Mouse (Mus musculus): Measurements from ENCODE around the gene Mboat7. TPM values are rescaled to one million over a fixed set of nuclear protein-coding genes. Genes with fewer than 3 reads are reported as not detected.
A peak's percentile ranks its signal among the peaks of the same experiment; 100 is the strongest.
"Not testable (repeated sequence)": the region's sequence is repeated elsewhere in the genome, so short reads cannot be mapped to it uniquely, and the experiment has no call there.

Mboat7 gene
- polyA plus RNA-seq (2016; fragmentation: Nextera tagmentation; extraction: Ambion mirVana) = 59.4 and 61.4 TPM in 2 replicates

DNA sequence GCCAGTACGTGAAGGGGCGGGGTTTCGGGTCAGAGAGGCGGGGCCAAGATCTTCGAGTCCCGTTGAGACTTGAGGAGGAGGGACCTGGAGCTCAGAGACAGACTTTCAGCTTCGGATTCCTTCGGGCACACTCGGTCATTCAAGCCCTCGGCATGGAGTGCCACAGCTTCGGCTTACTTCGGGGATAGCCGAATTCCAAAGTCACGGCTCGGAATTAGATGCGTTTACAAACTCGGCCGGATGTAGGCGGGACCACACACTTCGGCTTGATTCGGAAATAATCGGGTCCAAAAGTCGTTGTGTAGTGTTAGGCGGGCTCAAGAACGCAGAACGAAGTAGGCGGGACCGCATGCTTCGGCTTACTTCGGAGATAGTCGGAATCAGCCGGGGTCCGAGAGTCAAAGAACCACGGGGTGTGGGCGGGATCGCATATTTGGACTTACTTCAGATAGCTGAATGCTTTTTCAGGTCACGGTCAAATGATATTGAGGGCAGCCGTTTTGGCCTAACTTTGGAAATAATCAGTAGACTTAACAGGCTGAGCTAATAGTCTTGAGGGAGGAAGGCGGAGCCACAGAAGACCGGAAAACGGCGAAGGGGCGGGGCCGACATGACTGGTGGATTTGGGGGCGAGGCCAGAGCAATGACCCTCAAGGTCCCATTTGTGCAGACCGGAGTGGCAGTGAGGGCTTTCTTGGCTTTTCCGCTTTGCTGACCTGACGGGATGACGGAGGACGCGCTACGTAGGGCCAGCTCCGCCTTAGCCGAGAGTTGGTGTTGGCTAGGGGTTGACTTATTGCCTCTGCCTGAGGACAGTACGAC is at the start of gene Mboat7:
Gene Mboat7, minus strand, starts transcription at position 537 of the 822 bp plus-strand sequence.
- peaks cover 47% of the 10 kb centered on the region for H3K36me3 ChIP-seq
- H3K27me3 ChIP-seq = no peaks in the 10 kb centered on the region
- peak within 1 kb of the TSS; percentile 71 for H3K4me3 ChIP-seq (replicated peaks)
- H3K9me3 ChIP-seq = no peaks in the 10 kb centered on the region
- peak within 1 kb of the TSS; percentile 89 for H3K9ac ChIP-seq (replicated peaks)
- H3K4me2 ChIP-seq = peak within 1 kb of the TSS; percentile 81
- ATAC-seq (ENCODE audit: insufficient number of reproducible peaks, insufficient read depth, low FRiP score, low TSS enrichment, low read depth) = peak; percentile 89
- peaks cover 21% of the 10 kb centered on the region for H3K4me1 ChIP-seq (replicated peaks)
- under 1% methylated on average over 55 of the region's 55 CpGs for WGBS
- H3K27ac ChIP-seq = peak within 1 kb of the TSS; percentile 98

GRCm38 (mm10) chr7:3732675-3733074 is 39.4 kb upstream of the Mboat7 start:
- not testable (repeated sequence) for H3K27me3 ChIP-seq

DNA sequence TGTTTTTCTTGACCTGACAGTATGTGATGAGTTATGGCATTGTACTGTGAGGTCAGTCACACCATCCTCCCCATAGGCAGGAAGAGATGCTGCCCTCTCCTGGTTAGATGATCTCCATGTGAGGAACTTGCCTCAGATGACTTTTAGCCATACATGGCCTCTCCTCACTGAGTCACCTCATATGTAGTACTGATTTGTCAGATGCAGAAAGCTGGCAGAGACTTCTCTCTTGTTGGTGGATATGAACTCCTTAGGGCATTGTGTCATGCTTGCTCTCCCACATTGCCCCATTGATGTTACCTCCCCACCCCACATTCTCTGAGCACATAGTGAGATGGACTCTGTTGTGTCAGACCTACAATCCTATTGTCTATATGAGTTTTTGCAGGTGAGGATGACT is 32.1 kb upstream of the Mboat7 start:
- not testable (repeated sequence) for ATAC-seq (ENCODE audit: insufficient number of reproducible peaks, insufficient read depth, low FRiP score, low TSS enrichment, low read depth)

More at GRCm38 (mm10) chr7:3732675-3733074, 39.4 kb upstream of the Mboat7 start:
- H3K4me2 ChIP-seq; H3K9me3 ChIP-seq; H3K4me1 ChIP-seq (replicated peaks); H3K4me3 ChIP-seq (replicated peaks); H3K36me3 ChIP-seq; ATAC-seq (ENCODE audit: insufficient number of reproducible peaks, insufficient read depth, low FRiP score, low TSS enrichment, low read depth); H3K27ac ChIP-seq; H3K9ac ChIP-seq (replicated peaks): not testable (repeated sequence)
- no CpG with 5 or more reads among the region's 1 CpGs for WGBS

GRCm38 (mm10) chr7:3720268-3720667 is 26.9 kb upstream of the Mboat7 start, which contains the start of gene Pirb:
Gene Pirb (minus strand): TSS chr7:3720391.
- not testable (repeated sequence) for H3K36me3 ChIP-seq; H3K4me1 ChIP-seq (replicated peaks); H3K9me3 ChIP-seq; H3K27ac ChIP-seq; H3K27me3 ChIP-seq; H3K4me3 ChIP-seq (replicated peaks); H3K4me2 ChIP-seq; ATAC-seq (ENCODE audit: insufficient number of reproducible peaks, insufficient read depth, low FRiP score, low TSS enrichment, low read depth); H3K9ac ChIP-seq (replicated peaks)
- 18% methylated on average over 1 of the region's 3 CpGs for WGBS

More for the DNA sequence above, 32.1 kb upstream of the Mboat7 start:
- not testable (repeated sequence) for H3K4me2 ChIP-seq; H3K4me3 ChIP-seq (replicated peaks); H3K9ac ChIP-seq (replicated peaks); H3K27me3 ChIP-seq; H3K36me3 ChIP-seq; H3K9me3 ChIP-seq; H3K27ac ChIP-seq; H3K4me1 ChIP-seq (replicated peaks)

- Histone ChIP-seq H3K4me2 (no peak overlapping the region), H3K27me3 (no peaks in the 10 kb centered on the region), H3K36me3 (no peaks in the 10 kb centered on the region), H3K9me3 (no peaks in the 10 kb centered on the region), H3K9ac (replicated peaks) (no peak overlapping the region), H3K4me3 (replicated peaks) (no peak overlapping the region), H3K27ac (no peak overlapping the region), H3K4me1 (replicated peaks) (no peaks in the 10 kb centered on the region)
- WGBS = 42% methylated on average over 1 of the region's 1 CpGs
- no peak for ATAC-seq (ENCODE audit: insufficient number of reproducible peaks, insufficient read depth, low FRiP score, low TSS enrichment, low read depth)
Measured at GRCm38 (mm10) chr7:3715249-3715648, 21.9 kb upstream of the Mboat7 start.

GRCm38 (mm10) chr7:3712264-3712942 is 19.1 kb upstream of the Mboat7 start:
- H3K4me2 ChIP-seq = no peak overlapping the region
- H3K27ac ChIP-seq = no peak overlapping the region
- H3K4me3 ChIP-seq (replicated peaks) = no peak overlapping the region
- H3K9ac ChIP-seq (replicated peaks) = no peak overlapping the region
- H3K9me3 ChIP-seq = no peaks in the 10 kb centered on the region
- no peak for ATAC-seq (ENCODE audit: insufficient number of reproducible peaks, insufficient read depth, low FRiP score, low TSS enrichment, low read depth)
- 42% methylated on average over 5 of the region's 5 CpGs for WGBS
- H3K4me1 ChIP-seq (replicated peaks) = no peaks in the 10 kb centered on the region
- peaks cover 9% of the 10 kb centered on the region; the same call in 1 of the 2 replicates for H3K36me3 ChIP-seq
- no peaks in the 10 kb centered on the region for H3K27me3 ChIP-seq

GRCm38 (mm10) chr7:3709000-3709399 is 15.7 kb upstream of the Mboat7 start:
- H3K36me3 ChIP-seq = peaks cover 38% of the 10 kb centered on the region
- WGBS = 82% methylated on average over 1 of the region's 1 CpGs

DNA sequence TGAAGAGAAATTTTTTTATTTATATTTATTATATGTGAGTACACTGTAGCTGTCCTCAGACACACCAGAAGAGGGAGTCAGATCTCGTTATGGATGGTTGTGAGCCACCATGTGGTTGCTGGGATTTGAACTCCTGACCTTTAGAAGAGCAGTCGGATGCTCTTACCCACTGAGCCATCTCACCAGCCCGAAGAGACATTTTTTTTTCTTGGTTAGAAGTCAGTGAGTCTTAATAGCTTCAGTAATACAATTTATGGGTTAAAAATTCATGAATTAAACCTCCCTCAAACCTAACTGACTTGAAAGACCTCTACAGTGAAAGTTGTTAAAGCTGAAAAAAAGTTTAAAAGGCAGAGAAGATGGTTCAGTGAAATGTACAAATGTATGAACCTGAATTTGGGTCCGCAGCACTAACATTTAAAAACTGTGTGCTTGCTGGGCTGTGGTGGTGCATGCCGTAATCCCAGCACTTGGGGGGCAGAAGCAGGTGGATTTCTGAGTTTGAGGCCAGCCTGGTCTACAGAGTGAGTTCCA is 15.2 kb upstream of the Mboat7 start:
- H3K4me2 ChIP-seq; H3K9ac ChIP-seq (replicated peaks); H3K4me3 ChIP-seq (replicated peaks); ATAC-seq (ENCODE audit: insufficient number of reproducible peaks, insufficient read depth, low FRiP score, low TSS enrichment, low read depth); H3K27me3 ChIP-seq; H3K9me3 ChIP-seq; H3K27ac ChIP-seq: not testable (repeated sequence)
- peaks cover 38% of the 10 kb centered on the region for H3K36me3 ChIP-seq
- WGBS = 37% methylated on average over 5 of the region's 5 CpGs
- peaks cover 13% of the 10 kb centered on the region for H3K4me1 ChIP-seq (replicated peaks)

More at GRCm38 (mm10) chr7:3709000-3709399, 15.7 kb upstream of the Mboat7 start:
- Histone ChIP-seq H3K4me2 (no peak overlapping the region), H3K27me3 (no peaks in the 10 kb centered on the region), H3K9me3 (no peaks in the 10 kb centered on the region), H3K4me3 (replicated peaks) (no peak overlapping the region), H3K4me1 (replicated peaks) (peaks cover 13% of the 10 kb centered on the region), H3K27ac (no peak overlapping the region), H3K9ac (replicated peaks) (no peak overlapping the region)
- no peak for ATAC-seq (ENCODE audit: insufficient number of reproducible peaks, insufficient read depth, low FRiP score, low TSS enrichment, low read depth)

GRCm38 (mm10) chr7:3707568-3708413 is 14.5 kb upstream of the Mboat7 start:
- WGBS = 26% methylated on average over 7 of the region's 7 CpGs

GRCm38 (mm10) chr7:3707027-3707426 is 13.7 kb upstream of the Mboat7 start:
- Histone ChIP-seq H3K4me3 (replicated peaks) (0 out of 2 replicates have a peak overlapping the region, but pooled peaks have one; percentile 81), H3K4me2 (peak overlapping the region; percentile 94; the same call in 1 of the 2 replicates), H3K4me1 (replicated peaks) (peaks cover 13% of the 10 kb centered on the region), H3K36me3 (peaks cover 39% of the 10 kb centered on the region), H3K9me3 (no peaks in the 10 kb centered on the region), H3K27ac (no peak overlapping the region), H3K9ac (replicated peaks) (no peak overlapping the region; the same call in 1 of the 2 replicates), H3K27me3 (no peaks in the 10 kb centered on the region)
- ATAC-seq (ENCODE audit: insufficient number of reproducible peaks, insufficient read depth, low FRiP score, low TSS enrichment, low read depth) = no peak
- 66% methylated on average over 4 of the region's 4 CpGs for WGBS

More at GRCm38 (mm10) chr7:3707568-3708413, 14.5 kb upstream of the Mboat7 start:
- H3K4me3 ChIP-seq (replicated peaks) = no peak overlapping the region
- H3K27ac ChIP-seq = no peak overlapping the region
- no peaks in the 10 kb centered on the region for H3K27me3 ChIP-seq
- no peak overlapping the region for H3K4me2 ChIP-seq
- H3K36me3 ChIP-seq = peaks cover 38% of the 10 kb centered on the region
- H3K9ac ChIP-seq (replicated peaks) = no peak overlapping the region
- H3K4me1 ChIP-seq (replicated peaks) = peaks cover 13% of the 10 kb centered on the region
- ATAC-seq (ENCODE audit: insufficient number of reproducible peaks, insufficient read depth, low FRiP score, low TSS enrichment, low read depth) = no peak
- H3K9me3 ChIP-seq = no peaks in the 10 kb centered on the region

All from limb, embryonic 12.5 days (tissue).